Mouse (Mus musculus) cerebellum, adult 9-10 months (tissue): ENCODE results near the gene Plin2.
A peak's percentile ranks its signal among the peaks of the same experiment; 100 is the strongest.
"Not testable (repeated sequence)": the region's sequence is repeated elsewhere in the genome, so short reads cannot be mapped to it uniquely, and the experiment has no call there.

Source experiments
- DNase-seq: peaks from one replicate; pipeline ENCODE4 v3.0.0; 2022

Gene Plin2

DNA sequence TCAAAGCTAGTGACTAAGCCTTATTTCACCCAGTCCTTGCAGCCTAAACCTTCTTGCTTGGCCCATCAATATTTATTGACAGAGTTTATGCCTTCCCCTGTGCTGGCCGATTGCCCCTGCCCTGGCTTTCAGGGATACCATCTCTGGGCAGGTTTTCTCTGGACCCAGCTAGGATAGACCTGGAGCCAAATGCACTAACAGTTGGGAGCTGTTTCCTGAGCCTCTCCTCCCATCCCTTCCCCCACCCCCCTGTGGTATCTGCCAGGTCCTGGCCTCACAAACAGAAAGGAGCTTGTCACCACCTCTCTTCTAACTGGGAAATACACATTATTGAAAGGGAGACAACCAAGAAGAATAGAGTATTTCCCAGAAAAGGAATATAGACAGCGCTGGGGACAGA, 12.0 kb upstream of the Plin2 start:
- DNase-seq, result peak; percentile 62

DNA sequence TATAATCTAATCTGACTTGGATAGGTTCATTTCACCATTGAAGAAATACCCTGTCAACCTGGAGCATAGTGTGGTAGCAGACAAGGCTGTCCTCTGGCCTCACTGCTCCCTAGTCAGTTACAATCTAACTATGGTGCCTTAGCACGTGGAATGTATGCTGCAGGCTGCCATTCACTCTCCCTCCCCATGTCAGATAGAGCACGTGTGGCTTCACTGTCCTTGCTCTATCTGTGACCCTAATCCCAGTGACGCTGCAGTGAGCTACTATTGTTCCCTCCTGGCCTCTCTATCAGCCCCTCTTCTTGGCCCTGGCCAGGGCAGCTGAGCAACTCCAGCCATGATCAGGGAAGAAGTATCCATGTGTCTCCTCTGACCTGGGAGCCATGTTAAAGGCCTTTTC, 11.6 kb upstream of the Plin2 start:
- DNase-seq, result no peak

DNA sequence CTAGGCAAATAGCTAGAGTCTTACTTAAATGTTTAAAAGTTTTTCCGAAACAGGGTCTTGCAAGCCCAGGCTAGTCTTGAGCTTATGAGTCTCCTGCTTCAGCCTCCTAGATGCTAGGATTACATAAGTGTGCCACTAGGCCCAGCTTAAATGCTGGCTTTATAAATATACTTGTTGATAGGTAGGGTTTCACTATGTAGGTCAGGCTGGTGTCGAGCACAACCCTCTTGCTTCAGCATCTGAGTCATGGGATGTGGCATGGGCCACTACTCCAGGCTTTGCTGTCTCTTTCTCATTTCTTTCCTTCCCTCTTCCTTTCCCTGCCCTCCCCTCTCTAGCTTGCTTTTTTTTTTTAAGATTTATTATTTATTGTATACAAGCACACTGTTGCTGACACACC, 9.8 kb upstream of the Plin2 start:
- no peak for DNase-seq

DNA sequence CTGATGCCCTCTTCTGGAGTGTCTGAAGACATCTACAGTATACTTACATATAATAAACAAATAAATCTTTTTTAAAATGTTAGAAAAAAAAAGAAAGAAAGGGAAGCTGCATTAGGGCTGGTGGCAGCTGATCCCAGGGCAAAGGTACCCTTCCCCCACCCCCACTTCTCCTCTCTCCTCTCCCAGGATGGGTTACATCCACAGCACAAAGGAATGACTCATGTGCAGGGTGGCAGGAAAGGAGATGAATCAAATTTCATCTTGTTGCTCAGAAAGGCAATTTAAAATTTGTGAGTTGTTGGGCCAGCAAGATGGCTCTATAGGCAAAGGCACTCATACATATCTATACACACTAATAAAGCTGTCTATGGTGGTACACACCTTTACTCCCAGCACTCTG, 6.9 kb upstream of the Plin2 start:
- no peak for DNase-seq

DNA sequence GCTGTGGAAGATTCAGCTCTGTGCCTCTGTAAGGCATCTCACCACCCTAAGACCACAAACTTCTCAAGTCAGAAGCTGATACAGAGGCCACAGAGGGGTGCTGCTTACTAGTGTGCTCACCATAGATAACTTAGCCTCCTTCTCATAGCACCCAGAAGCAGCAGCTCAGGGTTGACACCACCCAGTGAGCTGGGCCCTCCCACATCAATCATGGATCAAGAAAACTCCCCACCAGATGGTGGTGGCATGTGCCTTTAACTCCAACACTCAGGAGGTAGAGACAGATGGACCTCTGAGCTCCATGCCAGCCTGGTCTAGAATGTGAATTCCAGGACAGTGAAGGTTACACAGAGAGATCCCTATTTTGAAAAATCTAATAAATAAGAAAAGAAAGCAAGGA, 4.9 kb upstream of the Plin2 start:
- peak; percentile 60 for DNase-seq

DNA sequence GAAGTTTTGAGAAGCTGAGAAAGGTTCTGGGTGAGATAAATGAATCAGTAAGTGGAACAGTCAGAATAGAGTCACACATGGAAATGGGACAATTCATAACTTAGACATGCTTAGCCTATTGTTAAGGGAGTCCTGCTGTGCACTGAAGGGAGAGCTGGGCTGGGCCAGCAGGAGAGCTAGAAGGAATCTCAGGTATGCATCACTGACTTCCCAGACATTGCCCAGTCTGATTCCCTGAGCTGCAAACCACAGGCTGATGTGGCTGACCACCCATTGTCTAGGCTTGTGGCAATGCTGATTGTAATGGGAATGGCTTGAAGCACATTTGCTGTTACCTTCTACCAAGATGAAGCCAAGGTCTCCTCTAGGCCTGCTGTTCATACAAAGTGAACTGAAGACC, 4.3 kb upstream of the Plin2 start:
- DNase-seq, result not testable (repeated sequence)

DNA sequence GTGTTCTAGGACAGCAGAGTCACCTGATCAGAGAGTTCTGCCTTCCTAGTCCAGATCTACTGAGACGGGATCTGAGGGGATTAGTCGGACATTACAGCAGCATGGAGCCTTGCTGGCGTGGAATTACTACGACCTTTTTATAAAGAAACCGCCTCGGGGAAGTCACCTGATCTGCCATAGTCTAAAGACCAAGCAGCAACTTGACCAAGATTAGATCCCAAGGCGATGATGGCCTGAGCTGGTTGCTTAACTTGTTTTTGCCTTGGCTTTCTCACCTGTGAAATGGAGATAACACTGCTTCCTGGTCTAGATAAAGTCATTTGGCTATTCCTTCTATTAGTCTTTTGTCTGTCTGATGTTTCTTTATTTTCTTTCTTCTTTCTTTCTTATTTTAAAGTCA, 2.6 kb upstream of the Plin2 start:
- DNase-seq, result no peak

DNA sequence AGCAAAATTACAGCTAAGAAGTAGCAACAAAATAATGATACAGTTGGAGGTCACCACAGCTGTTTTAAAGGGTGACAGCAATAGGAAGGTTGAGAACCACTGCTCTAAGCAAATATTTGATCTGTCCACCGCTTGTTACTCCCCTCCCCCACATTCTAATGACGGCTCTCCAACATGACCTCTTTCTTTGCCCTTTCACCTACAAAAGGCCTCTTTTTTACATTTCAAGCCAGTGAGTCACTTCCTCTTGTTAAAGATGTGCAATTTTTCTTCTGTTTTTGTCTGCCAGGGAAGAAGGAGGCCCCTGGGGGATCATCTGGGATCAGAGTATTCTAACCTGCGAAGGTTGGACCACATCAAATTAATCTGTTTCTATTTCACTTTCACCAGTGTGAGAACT, 1.9 kb upstream of the Plin2 start:
- DNase-seq, result no peak

DNA sequence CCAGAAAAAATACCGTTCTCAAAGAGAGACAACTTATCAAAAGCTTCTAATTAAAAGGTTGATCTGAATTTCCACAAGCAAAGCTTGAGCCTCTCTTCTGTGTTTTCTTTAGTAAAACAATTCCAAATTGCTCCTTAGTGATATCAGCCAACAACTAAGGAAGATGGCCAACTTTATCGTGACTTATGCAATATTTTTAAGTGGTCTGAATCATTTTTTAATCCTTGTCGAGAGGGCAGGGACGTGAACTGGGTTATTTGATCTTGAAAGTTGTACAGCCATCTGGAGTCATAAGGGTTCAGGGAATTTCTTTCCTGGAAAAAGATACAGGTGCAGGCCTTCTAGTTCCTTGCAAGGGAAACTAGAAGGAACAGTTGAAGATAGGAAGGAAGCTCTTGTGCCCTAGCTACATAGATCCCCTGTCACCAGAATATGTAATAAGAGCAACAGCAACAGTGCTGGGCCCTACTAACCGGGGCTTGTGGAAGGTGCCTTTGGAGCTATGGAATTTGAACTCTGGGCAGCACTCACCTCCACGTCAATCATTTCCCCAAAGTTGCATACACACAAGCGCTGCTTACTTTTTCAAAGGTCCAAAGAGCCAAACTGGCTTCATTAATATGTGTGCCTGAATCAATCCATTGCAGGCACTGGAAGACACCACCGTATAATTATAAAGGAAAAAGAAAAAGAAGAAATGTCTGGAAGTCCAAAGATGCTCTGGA, 884 bp upstream of the Plin2 start:
- no peak for DNase-seq

DNA sequence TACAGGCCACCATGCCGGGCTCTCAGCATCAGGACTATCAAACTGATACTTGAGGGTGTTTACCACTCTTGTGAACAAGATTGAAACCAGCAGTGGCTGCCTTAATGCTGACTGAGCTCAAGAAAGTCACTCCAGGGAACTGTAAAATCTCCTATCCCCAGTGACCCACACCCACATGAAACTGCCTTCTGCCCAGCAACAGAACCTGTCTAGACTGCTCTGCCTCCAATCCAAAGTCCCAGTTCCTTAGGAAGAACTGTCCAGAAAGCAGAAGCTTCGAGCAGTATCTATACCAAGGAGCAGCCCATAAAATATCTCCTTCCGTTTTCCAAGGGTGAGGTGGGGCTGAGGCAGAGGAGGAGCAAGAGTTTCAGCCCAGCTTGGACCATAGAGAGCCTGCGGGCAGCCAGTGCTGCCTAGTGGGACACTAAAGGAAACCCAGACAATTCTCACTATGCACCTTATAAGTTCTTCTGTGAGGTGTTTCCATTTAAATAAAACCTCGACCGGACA, 563 bp downstream of the Plin2 start:
- DNase-seq, result not testable (repeated sequence)

DNA sequence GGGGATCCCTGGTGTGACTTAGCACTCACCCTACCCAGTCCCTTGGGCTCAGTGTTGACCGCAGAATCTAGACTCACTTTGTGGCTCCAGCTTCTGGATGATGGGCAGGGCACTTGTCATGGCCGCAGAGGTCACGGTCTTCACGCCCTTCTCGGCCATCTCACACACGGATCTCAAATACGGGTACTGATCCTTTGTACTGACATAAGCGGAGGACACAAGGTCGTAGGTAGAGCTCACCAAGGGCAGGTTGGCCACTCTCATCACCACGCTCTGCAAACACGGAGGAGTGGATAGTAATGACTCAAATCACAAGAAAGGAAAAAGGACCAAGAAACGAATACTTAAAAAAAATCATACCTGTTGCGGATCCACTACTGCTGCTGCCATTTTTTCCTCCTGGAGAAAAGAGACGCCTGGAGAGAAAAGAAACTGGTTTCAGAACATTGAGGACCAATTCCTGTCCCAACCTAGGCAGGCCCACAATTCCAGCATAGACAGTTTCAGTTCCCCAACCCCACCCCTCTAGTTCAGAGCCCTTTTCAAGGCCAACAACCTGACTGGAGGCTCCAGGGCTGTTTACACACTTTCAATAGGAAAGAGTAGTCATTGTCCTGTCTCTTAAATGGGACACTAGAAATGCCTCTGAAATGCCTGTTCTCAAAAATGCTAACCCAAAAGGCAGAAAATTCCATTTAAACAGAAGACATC, 1.4 kb downstream of the Plin2 start:
- no peak for DNase-seq

DNA sequence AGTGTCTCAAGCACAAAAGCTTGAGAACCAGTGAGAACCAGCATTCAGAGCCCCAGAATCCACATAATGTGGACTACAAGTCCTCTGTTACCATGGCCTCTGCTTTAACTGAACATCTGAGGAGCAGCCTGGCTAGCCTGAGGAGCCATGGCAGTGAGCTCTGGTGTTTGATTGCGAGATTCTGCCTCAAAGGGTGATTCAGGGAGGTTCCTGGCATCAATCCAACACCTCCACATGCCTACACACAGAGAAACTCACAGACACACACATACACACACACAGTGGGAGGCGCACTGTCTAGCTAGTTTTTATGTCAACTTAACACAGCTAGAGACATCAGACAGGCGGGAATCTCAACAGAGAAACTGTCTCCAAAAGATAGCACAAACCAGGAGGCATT, 4.3 kb downstream of the Plin2 start:
- no peak for DNase-seq

DNA sequence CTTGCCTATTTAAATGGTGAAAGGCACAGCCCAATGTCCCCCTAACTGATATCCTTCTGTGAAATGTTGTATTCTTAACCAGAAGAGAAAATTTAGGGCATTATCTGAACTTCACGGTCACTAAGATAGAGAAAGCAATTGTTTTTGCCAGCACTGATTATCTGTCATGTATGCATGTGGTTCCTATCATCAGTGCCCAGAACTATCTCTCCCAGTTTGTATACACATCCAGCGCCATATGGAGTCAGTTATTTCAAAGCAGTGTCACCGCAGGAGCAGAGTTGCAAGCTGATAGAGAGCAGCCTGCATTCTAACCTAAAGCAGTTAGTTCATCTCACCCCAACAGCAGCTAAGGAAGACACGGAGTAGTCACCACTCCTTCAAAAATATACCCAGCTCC, 5.9 kb downstream of the Plin2 start:
- no peak for DNase-seq

DNA sequence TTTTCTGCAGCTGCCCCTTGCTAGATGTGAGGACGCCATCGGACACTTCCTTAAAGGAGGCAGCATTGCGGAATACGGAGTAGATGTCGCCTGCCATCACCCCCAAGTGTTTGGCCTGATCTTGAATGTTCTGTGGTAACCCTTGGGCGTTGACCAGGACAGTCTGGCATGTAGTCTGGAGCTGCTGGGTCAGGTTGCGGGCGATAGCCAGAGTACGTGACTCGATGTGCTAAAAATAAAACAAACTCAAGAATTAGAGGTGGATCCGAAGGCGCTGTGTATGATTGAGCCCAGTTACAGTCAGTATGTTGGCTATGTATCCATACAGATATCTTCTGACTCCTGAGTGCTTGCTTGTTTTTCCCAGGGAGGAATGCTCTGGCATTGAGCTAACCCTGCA, 12.7 kb downstream of the Plin2 start:
- DNase-seq, result no peak

DNA sequence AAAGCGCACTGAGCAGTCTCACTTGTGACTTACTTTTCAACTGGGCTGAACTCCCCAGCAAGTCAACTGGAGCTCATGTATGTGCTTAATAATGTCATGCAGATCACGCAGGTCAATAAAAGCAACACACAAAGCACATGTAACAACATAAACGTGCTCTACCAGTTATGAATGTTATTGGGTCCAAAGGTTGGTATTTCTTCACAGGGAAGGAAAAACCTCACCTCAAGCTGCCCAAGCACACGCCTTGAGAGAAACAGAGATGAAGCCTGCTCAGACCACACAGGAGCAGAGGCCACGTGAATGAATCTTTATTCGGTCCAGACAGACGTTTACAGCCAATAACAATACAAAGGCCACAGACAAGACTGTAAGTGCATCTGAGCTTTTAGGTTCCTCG, 13.4 kb downstream of the Plin2 start:
- not testable (repeated sequence) for DNase-seq

DNA sequence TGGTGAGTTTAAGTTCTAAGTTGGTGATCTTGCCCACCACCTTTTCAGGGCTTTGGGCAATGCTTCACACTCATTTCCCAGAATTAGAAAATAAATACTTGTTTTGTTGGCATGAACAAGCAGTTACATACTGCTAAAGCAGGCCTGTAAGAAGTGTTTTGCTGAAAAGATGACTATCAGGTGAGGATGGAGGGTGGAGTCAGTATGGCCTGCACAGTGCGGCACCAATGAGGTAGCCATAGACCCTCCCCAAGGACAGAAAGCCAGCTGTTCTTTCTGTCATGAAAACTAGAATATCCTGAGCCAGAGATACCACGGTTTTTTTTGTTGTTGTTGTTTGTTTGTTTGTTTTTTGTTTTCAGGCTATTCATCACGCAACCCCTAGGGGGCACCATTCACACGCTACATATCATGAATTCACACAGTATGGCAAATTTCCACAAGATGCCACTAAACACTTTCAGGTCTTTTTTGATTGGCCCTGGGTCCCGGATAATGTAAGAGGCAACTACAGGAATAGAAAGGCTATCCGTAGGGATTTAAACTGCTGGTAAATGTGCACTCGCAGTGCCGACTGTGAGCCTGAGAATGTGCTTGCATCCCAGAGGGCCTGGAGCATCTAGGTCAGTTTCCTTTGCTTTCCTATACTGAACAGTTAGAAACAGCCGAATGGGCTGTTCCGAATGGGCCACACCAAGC, 18.0 kb downstream of the Plin2 start:
- DNase-seq, result peak; percentile 74

DNA sequence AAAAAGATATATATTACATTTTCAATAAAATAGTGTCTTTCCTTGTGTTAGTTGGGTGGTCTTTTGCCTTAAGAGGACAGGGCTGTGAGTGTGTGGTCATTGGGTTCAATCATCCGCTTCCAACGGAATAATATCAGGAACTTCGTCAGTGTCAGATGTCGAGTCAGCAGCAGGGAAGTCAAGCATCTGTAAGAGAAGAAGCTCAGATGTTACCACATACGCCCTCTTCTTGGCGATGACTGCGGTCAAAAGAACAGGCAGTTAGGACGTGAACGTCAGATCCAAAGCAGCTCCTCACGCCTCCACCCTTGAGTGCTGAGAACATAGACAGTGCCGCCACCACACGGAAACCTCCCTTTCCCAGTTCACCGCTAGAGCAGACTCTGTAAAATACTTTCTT, 21.5 kb downstream of the Plin2 start:
- not testable (repeated sequence) for DNase-seq

DNA sequence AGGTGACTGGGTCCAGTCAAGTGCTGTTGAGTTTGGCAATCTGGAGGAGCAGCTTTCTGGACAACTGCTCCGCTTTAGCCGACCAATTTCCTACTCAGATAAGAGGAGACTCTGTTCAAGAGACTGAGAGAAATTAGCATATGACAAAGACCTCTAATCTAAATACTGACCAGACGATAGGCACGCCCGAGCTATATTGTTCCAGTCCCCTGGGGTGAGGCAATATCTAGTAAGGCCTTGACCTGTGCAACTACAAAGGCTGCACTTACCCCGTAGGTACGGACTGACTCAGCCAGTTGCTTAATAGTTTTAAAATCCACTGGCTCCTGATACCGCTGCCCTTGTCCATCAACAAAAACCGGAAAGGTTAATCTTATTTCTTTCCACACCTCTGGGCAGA, 32.3 kb downstream of the Plin2 start:
- DNase-seq, result not testable (repeated sequence)

DNA sequence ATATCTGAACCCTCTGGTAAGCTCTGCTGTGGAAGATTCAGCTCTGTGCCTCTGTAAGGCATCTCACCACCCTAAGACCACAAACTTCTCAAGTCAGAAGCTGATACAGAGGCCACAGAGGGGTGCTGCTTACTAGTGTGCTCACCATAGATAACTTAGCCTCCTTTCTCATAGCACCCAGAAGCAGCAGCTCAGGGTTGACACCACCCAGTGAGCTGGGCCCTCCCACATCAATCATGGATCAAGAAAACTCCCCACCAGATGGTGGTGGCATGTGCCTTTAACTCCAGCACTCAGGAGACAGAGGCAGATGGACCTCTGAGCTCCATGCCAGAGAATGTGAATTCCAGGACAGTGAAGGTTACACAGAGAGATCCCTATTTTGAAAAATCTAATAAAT, 35.0 kb downstream of the Plin2 start:
- DNase-seq, result peak; percentile 45

DNA sequence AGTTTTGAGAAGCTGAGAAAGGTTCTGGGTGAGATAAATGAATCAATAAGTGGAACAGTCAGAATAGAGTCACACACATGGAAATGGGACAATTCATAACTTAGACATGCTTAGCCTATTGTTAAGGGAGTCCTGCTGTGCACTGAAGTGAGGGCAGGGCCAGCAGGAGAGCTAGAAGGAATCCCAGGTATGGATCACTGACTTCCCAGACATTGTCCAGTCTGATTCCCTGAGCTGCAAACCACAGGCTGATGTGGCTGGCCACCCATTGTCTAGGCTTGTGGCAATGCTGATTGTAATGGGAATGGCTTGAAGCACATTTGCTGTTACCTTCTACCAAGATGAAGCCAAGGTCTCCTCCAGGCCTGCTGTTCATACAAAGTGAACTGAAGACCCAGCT, 35.5 kb downstream of the Plin2 start:
- DNase-seq, result not testable (repeated sequence)

DNA sequence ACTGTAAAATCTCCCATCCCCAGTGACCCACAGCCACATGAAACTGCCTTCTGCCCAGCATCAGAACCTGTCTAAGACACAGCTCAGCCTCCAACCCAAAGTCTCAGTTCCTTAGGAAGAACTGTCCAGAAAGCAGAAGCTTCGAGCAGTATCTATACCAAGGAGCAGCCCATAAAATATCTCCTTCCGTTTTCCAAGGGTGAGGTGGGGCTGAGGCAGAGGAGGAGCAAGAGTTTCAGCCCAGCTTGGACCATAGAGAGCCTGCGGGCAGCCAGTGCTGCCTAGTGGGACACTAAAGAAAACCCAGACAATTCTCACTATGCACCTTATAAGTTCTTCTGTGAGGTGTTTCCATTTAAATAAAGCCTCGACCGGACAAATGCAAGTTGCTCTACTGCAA, 37.3 kb downstream of the Plin2 start:
- not testable (repeated sequence) for DNase-seq

DNA sequence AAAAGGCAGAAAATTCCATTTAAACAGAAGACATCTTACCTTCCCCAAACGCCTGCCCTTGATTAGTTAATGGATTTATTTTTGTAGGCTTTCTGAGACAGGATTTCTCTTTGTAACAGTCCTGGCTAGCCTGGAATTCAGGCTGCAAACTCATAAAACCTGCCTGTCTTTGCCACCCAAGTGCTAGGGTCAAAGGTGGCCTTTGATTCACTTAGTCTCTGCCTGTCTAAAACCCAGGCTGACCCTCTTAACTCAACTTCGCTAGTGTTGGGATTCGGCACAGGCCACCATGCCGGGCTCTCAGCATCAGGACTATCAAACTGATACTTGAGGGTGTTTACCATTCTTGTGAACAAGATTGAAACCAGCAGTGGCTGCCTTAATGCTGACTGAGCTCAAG, 38.0 kb downstream of the Plin2 start:
- no peak for DNase-seq

DNA sequence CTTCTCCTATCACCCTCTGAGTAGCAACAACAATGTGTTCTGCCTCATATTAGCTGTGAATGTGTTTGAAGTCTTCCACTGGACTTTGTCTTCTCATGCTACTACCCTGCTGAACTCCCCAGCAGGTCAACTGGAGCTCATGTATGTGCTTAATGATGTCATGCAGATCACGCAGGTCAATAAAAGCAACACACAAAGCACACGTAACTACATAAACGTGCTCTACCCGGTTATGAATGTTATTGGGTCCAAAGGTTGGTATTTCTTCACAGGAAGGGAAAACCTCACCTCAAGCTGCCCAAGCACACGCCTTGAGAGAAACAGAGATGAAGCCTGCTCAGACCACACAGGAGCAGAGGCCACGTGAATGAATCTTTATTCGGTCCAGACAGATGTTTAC, 43.4 kb downstream of the Plin2 start:
- not testable (repeated sequence) for DNase-seq

DNA sequence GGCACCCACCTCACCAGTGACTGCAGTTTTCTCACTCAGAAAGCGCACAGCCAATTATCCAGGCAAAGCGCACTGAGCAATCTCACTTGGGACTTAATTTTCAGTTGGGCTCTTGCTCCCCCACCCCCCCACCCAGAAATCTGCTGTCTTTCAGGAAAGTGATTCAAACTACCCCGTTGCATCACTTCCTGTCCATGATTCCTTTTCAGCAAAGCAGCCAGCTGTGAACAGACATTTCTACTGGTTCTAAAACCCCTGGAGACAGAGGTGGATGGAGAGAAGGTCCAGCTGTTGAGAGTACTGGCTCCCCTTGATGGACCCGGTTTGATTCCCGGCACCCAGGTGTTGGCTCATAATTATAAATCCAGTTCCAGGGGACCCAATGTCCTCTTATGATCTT, 44.4 kb downstream of the Plin2 start:
- DNase-seq, result no peak
